Mouse (Mus musculus): ENCODE measurements at regions not wholly inside any gene's neighbourhood (a gene's known extent, or its start where the extent isn't known, plus 50 kb on each side); places are given as distances from the start of the nearest gene placed in this dataset.

DNA sequence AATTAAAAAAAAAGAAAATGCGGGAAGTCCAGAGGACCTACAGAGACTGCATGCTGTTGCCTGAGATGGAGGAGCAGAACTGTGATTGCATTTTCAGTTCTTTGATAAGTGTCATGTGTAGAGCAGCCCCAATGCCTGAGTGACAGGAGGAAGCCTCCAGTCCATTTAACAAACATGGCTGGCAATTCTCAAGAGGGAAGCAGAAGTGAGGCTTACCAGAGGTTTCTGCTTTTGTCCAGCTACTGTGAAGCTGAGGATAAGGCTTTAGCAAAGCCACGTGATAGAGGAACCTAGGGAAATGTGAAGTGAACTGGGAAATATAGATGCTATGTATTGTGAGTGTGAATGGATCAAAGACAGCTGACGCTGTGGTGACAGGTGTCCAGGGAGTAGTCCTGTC lies 56.6 kb downstream of the Sucnr1 start:
- TF ChIP-seq ZNF384 (IDR thresholded peaks at IDR 0.05; ENCODE audit: low read depth, low read length), result no peak
- no peak for TF ChIP-seq E2F4 (IDR thresholded peaks at IDR 0.05; ENCODE audit: insufficient replicate concordance, low read depth, low read length)
- TF ChIP-seq CTCF (conservative IDR thresholded peaks at IDR 0.05 in 1 of 2, IDR thresholded peaks at IDR 0.05 in 1 of 2; ENCODE audit: low read depth in 2 of 2, low read length in 2 of 2), result no peak
- TF ChIP-seq MAFK (IDR thresholded peaks at IDR 0.05; ENCODE audit: insufficient replicate concordance, low read length), result no peak
- TF ChIP-seq POLR2A (IDR thresholded peaks at IDR 0.05; ENCODE audit: low read depth, low read length), result no peak
- no peak for TF ChIP-seq EP300 (IDR thresholded peaks at IDR 0.05; ENCODE audit: low read length)
- TF ChIP-seq HCFC1 (IDR thresholded peaks at IDR 0.05; ENCODE audit: low read depth, low read length), result no peak
- no peak for TF ChIP-seq MYC (IDR thresholded peaks at IDR 0.05; ENCODE audit: low read depth, low read length)
- TF ChIP-seq MAX (IDR thresholded peaks at IDR 0.05; ENCODE audit: low read length), result no peak
- no peak for TF ChIP-seq KAT2A (IDR thresholded peaks at IDR 0.05; ENCODE audit: insufficient replicate concordance, low read length)
